Mouse (Mus musculus) G1E (cell line): ENCODE data around the gene Pcnx4. TPM values are rescaled to one million over a fixed set of nuclear protein-coding genes. Genes with fewer than 3 reads are reported as not detected.

ENCODE experiments used
- ATAC-seq: 2 replicates; pipeline ENCODE4 v1.8.0; 2016; ENCODE audit warnings: mild to moderate bottlenecking; ENCODE audit not compliant: insufficient number of reproducible peaks, poor library complexity, low FRiP score, severe bottlenecking; ENCODE audit errors: extremely low read depth
- DNase-seq: peaks from one replicate; pipeline ENCODE4 v3.0.0; 2012; ENCODE audit warnings: low spot score
- H3K27me3 ChIP-seq: 2 replicates; pipeline ENCODE4 v1.6.1; 2012; ENCODE audit warnings: mild to moderate bottlenecking, low read length, inconsistent platforms; ENCODE audit not compliant: insufficient read depth
- H3K36me3 ChIP-seq: replicated peaks from 2 replicates; pipeline ENCODE3; 2012; ENCODE audit warnings: mild to moderate bottlenecking, inconsistent platforms
- H3K4me1 ChIP-seq: 2 replicates; pipeline ENCODE4 v1.6.1; 2012; ENCODE audit warnings: low read depth, low read length, inconsistent platforms, mixed read lengths; ENCODE audit not compliant: insufficient read depth
- H3K4me3 ChIP-seq: 2 replicates; pipeline ENCODE4 v1.5.1; 2012; ENCODE audit warnings: low read depth, mild to moderate bottlenecking, inconsistent platforms, low read length, moderate library complexity, mixed read lengths
- H3K9me3 ChIP-seq: replicated peaks from 2 replicates; pipeline ENCODE4 v1.6.1; 2012; ENCODE audit warnings: inconsistent platforms
- CTCF ChIP-seq: IDR thresholded peaks from 2 replicates; pipeline ENCODE4 v1.5.1; 2012; ENCODE audit warnings: low read depth, low read length, inconsistent platforms, mixed read lengths
- GATA1 ChIP-seq: IDR thresholded peaks from 2 replicates; pipeline ENCODE4 v1.6.1; 2012; ENCODE audit warnings: borderline replicate concordance, low read length, inconsistent platforms, mixed read lengths
- GATA2 ChIP-seq: IDR thresholded peaks from 2 replicates; pipeline ENCODE4 v1.6.1; 2012; ENCODE audit warnings: low read depth, low read length, inconsistent platforms, borderline replicate concordance
- POLR2AphosphoS5 ChIP-seq: IDR thresholded peaks from 2 replicates; pipeline ENCODE4 v1.6.1; 2012; ENCODE audit warnings: low read depth, low read length, inconsistent platforms; ENCODE audit not compliant: insufficient replicate concordance
- TAL1 ChIP-seq: conservative IDR thresholded peaks from 2 replicates; pipeline ENCODE4 v1.6.1; 2012; ENCODE audit warnings: low read depth, low read length, inconsistent platforms, mixed read lengths
- polyA plus RNA-seq: library from polyadenylated mRNA; stranded (reverse); fragments of >175 nt; gene quantifications from 2 replicates; pipeline ENCODE4 v1.2.3, GENCODE M21; 2012
- total RNA-seq, 2 experiments: library from RNA; stranded (forward) in 1 of 2; stranded (reverse) in 1 of 2; fragments of 200-1000 nt in 1 of 2; fragments of >200 nt in 1 of 2; fragmentation: Nextera tagmentation in 1 of 2; gene quantifications; 2 replicates each; pipeline ENCODE4 v1.2.3; 2014 to 2017

The Pcnx4 gene
- total and polyA plus RNA-seq, 3 experiments: 2.1 to 12.9 (median 5.6) TPM

DNA sequence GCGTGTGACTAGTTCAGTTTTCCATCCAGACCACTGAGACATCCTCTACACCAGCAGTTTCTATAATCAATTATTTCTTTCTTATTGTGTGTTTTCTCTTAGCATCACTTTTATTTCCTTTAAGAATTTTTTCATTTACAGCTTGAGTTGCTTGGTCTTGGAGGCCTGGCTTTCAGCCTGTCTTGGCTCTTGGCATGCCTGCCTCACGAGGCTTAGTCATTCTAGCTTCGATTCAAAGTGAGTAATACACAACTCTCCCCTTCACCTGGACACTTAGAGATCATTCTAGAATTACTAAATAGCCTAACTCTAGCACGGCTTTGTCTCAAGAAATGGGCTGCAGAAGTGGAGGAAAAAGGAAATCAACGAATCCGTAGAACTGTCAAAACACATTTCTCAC, 2.2 kb upstream of the Pcnx4 start:
- Histone ChIP-seq H3K4me1 (peaks cover 21% of the 10 kb centered on the region), H3K27me3 (peaks cover 3% of the 10 kb centered on the region; the same call in 1 of the 2 replicates), H3K4me3 (no peak overlapping the region), H3K36me3 (peaks cover 5% of the 10 kb centered on the region), H3K9me3 (peaks cover 7% of the 10 kb centered on the region)
- TF ChIP-seq CTCF (no peak), GATA2 (no peak), TAL1 (no peak), GATA1 (no peak)
- DNase-seq: no peak
- ATAC-seq: no peak

DNA sequence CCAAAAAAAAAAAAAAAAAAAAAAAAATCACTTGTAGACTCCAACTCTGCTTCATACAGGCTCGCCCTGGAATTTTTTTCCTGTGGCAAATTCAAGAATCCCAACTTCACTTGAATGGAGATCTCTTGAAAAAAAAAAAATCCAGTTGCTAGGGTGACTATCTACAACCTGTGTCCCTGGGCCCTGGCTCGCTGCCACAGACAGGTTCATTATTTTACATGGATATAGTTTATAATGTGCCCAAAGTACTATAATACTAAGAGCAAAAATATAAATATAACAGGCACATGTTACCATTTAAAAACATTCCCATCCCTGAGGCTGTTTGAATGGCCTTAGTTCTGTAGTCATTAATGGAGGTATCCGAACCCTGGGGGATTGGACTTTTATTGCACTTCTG, 584 bp upstream of the Pcnx4 start:
- no peak for TF ChIP-seq GATA2
- TF ChIP-seq POLR2AphosphoS5: no peak
- no peak for TF ChIP-seq CTCF
- no peak for TF ChIP-seq TAL1
- TF ChIP-seq GATA1: no peak
- ATAC-seq: no peak
- H3K4me1 ChIP-seq: peaks cover 27% of the 10 kb centered on the region
- peaks cover 9% of the 10 kb centered on the region for H3K36me3 ChIP-seq
- 0 out of 2 replicates have a peak, but pooled peaks cover 3% of the 10 kb centered on the region for H3K27me3 ChIP-seq
- no peaks in the 10 kb centered on the region for H3K9me3 ChIP-seq
- H3K4me3 ChIP-seq: peak overlapping the region; percentile 79
- DNase-seq: no peak

DNA sequence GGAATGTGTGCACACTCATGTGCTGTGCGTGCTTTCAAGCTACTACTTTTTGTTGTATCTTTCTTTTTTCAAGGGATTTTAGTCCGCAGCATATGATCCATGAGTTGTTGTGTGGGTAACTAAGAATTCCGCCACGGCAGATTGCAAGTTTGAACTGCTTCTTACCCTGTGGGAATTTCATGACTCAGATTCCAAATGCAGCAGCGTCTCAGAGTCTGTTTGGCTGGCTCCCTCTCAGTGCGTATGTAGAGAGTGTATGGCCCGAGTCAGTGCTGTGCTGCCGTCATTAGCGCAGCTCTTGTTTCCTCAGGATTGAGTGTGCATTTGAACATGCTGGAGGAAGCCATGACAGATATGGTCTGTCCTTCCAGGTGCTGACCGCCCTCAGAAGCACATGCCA, 2.4 kb downstream of the Pcnx4 start:
- no peak for DNase-seq
- H3K9me3 ChIP-seq: no peaks in the 10 kb centered on the region
- TF ChIP-seq GATA1 (no peak), TAL1 (no peak), POLR2AphosphoS5 (no peak), CTCF (no peak), GATA2 (no peak)
- peaks cover 27% of the 10 kb centered on the region for H3K4me1 ChIP-seq
- no peak overlapping the region for H3K4me3 ChIP-seq
- peaks cover 27% of the 10 kb centered on the region for H3K36me3 ChIP-seq
- no peaks in the 10 kb centered on the region for H3K27me3 ChIP-seq
- no peak for ATAC-seq

DNA sequence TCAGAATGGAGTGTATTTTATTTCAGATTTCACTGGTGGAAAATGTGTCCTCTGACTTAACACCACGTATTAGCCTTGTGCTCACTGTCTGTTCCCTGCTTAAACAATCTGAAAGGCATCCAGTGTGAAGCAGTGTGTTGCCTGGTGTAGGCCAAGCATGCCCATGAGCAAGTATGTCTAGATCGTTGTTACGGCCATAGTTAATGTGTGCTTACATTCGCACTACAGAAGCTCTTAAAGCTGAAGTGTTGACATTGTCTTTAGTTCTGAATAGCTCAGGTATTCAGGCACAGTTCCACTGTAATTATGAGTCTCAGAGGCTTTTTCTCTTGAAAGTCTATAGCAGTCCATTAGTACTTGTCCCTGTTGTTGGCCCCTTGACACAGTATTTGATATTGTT, 18.2 kb downstream of the Pcnx4 start:
- Histone ChIP-seq H3K4me1 (no peaks in the 10 kb centered on the region), H3K27me3 (no peaks in the 10 kb centered on the region), H3K36me3 (peaks cover 8% of the 10 kb centered on the region), H3K9me3 (no peaks in the 10 kb centered on the region), H3K4me3 (no peak overlapping the region)
- TF ChIP-seq GATA1 (no peak), POLR2AphosphoS5 (no peak)
- no peak for DNase-seq
- ATAC-seq: no peak

DNA sequence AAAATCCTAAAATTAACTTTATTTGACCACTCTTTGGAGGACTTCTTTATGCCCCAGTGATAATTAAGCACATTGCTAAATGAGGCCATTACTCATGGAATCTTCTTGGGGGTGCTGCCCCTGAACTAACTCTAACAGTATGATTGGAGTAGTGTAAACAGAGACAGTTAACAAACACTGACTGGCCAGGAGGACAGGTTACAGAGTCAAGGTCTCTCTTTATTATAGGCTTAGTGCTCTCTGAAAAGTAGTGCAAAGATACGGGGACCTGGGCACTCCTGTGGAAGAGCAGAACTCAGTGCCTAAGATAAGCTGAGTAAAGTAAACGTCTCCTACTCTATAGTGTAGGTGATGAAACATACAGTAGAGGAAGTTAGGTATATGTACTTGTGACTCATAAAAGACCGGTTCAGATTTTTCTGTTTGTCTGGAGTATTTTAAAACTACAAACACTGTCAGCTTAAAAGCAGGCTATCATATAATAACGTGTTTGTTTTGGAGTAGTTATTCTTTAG, 28.2 kb downstream of the Pcnx4 start:
- no peaks in the 10 kb centered on the region for H3K36me3 ChIP-seq
- H3K9me3 ChIP-seq: no peaks in the 10 kb centered on the region
- ATAC-seq: no peak
- no peaks in the 10 kb centered on the region for H3K4me1 ChIP-seq
- DNase-seq: no peak
- H3K27me3 ChIP-seq: no peaks in the 10 kb centered on the region
- TF ChIP-seq GATA1 (no peak), POLR2AphosphoS5 (no peak), TAL1 (no peak), GATA2 (no peak), CTCF (no peak)
- no peak overlapping the region for H3K4me3 ChIP-seq

DNA sequence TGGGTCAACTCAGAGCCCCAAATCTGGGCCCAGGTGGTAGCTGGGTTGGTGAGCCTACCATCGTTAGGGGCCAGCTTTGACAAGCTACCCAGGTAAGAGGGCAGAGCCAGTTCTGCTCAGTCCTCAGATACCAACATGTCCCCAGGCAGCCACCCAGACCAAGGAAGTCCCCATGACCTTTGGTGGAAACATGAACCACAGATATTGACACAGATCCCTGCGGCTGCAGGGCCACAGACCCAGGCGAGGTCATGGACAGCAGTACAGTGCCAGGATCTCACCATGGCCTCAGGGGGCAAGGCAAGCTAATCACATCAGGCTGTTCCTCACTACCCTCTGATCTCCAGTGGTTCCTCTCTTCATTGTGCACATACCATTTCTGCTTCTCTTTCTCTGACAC, 45.8 kb downstream of the Pcnx4 start:
- DNase-seq (no peak), ATAC-seq (no peak)
- Histone ChIP-seq H3K4me1 (peaks cover 12% of the 10 kb centered on the region), H3K4me3 (no peak overlapping the region; the same call in 1 of the 2 replicates), H3K9me3 (0 out of 2 replicates have a peak, but pooled peaks cover 3% of the 10 kb centered on the region), H3K36me3 (no peaks in the 10 kb centered on the region), H3K27me3 (no peaks in the 10 kb centered on the region; the same call in 1 of the 2 replicates)
- TF ChIP-seq POLR2AphosphoS5: no peak
- no peak for TF ChIP-seq CTCF

DNA sequence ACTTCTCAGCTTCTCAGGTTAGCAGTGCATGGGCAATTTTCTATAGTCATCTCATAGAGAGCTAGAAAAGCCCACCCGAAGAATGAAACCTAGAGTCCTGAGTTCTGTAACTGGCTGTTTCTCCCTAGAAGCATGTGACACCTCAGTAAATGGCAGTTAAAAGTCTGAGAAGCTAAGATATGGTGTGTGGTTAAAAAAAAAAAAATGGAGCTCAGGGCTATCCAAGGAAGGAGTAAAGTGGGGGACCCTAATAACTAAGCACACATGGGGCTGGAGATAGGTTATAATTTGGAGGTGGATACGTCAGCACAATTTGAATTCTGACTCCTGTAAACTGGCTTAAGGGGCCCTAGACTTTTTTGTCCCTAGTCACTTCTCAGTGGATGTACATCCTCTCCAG, 46.9 kb downstream of the Pcnx4 start:
- ATAC-seq (peak; percentile 22; the same call in 1 of the 2 replicates), DNase-seq (no peak)
- 0 out of 2 replicates have a peak, but pooled peaks cover 3% of the 10 kb centered on the region for H3K9me3 ChIP-seq
- no peaks in the 10 kb centered on the region for H3K36me3 ChIP-seq
- H3K4me3 ChIP-seq: no peak overlapping the region
- H3K27me3 ChIP-seq: no peaks in the 10 kb centered on the region; the same call in 1 of the 2 replicates
- peaks cover 12% of the 10 kb centered on the region for H3K4me1 ChIP-seq
- TF ChIP-seq POLR2AphosphoS5: no peak
- no peak for TF ChIP-seq GATA1
- no peak for TF ChIP-seq TAL1
- TF ChIP-seq GATA2: no peak
- no peak for TF ChIP-seq CTCF
